Mouse (Mus musculus): Measurements from ENCODE around the gene Slc24a3. TPM values are rescaled to one million over a fixed set of nuclear protein-coding genes. Genes with fewer than 3 reads are reported as not detected.

Gene Slc24a3
- polyA plus RNA-seq, 1 experiment from 2014 or later = 2.1 TPM

- no peak overlapping the region for H3K4me2 ChIP-seq
- H3K4me1 ChIP-seq (replicated peaks; ENCODE audit: control insufficient read depth, insufficient read depth, low read length) = no peaks in the 10 kb centered on the region; the same call in 1 of the 2 replicates
- 66% methylated on average over 10 of the region's 10 CpGs for WGBS
- H3K27ac ChIP-seq (ENCODE audit: low read depth, low read length) = no peak overlapping the region
- no peaks in the 10 kb centered on the region for H3K36me3 ChIP-seq (ENCODE audit: control insufficient read depth, insufficient read depth, low read length)
- no peak overlapping the region for H3K4me3 ChIP-seq (ENCODE audit: low read depth, low read length)
- H3K27me3 ChIP-seq (replicated peaks; ENCODE audit: control insufficient read depth, insufficient read depth, low read length) = no peaks in the 10 kb centered on the region
- DNase-seq (ENCODE audit: low spot score) (no peak), ATAC-seq (replicated peaks; ENCODE audit: low FRiP score) (no peak)
- no peaks in the 10 kb centered on the region for H3K9me3 ChIP-seq (ENCODE audit: control insufficient read depth, low read length)
- H3K9ac ChIP-seq (ENCODE audit: low read depth, low read length) = no peak overlapping the region
Measured at GRCm38 (mm10) chr2:145397456-145398206, 230.1 kb downstream of the Slc24a3 start.

DNA sequence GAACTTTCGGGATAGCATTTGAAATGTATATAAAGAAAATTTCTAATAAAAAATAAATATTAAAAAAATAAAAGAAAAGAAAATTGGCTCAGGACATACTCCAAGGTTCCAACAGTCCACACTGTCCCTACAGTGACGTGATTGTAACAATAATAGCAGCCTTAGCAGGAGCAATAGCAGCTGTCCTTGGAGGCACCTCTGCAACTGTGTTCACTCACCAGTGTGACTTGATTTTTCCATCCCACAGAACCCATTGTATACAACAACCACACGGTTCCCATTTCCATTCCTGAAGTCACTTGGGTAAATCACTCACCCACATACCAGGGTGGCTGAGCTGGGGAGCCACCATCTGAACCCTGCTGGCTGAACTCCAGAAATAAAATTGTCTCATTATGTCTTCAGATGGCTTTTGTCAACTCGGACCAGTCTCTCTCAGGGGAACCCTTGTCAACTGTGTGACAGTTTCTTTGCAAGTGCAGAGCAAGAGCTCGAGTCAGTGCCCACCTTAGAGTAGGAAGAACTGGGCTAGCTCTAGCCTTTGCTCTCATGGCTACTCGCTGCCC is 233.8 kb downstream of the Slc24a3 start:
- WGBS = 73% methylated on average over 6 of the region's 6 CpGs
- no peak for ATAC-seq (replicated peaks; ENCODE audit: low FRiP score)

GRCm38 (mm10) chr2:145401996-145402395 is 234.4 kb downstream of the Slc24a3 start:
- ATAC-seq (replicated peaks; ENCODE audit: low FRiP score) = no peak
- Histone ChIP-seq H3K9me3 (ENCODE audit: control insufficient read depth, low read length) (no peaks in the 10 kb centered on the region), H3K9ac (ENCODE audit: low read depth, low read length) (no peak overlapping the region), H3K27me3 (replicated peaks; ENCODE audit: control insufficient read depth, insufficient read depth, low read length) (no peaks in the 10 kb centered on the region), H3K4me1 (replicated peaks; ENCODE audit: control insufficient read depth, insufficient read depth, low read length) (no peaks in the 10 kb centered on the region; the same call in 1 of the 2 replicates), H3K4me2 (no peak overlapping the region), H3K4me3 (ENCODE audit: low read depth, low read length) (no peak overlapping the region), H3K27ac (ENCODE audit: low read depth, low read length) (no peak overlapping the region), H3K36me3 (ENCODE audit: control insufficient read depth, insufficient read depth, low read length) (no peaks in the 10 kb centered on the region)
- WGBS = 77% methylated on average over 2 of the region's 2 CpGs
- no peak for DNase-seq (ENCODE audit: low spot score)

More for the DNA sequence above, 233.8 kb downstream of the Slc24a3 start:
- Histone ChIP-seq H3K4me2 (no peak overlapping the region), H3K9me3 (ENCODE audit: control insufficient read depth, low read length) (no peaks in the 10 kb centered on the region), H3K27ac (ENCODE audit: low read depth, low read length) (no peak overlapping the region), H3K27me3 (replicated peaks; ENCODE audit: control insufficient read depth, insufficient read depth, low read length) (no peaks in the 10 kb centered on the region), H3K36me3 (ENCODE audit: control insufficient read depth, insufficient read depth, low read length) (no peaks in the 10 kb centered on the region), H3K4me3 (ENCODE audit: low read depth, low read length) (no peak overlapping the region), H3K4me1 (replicated peaks; ENCODE audit: control insufficient read depth, insufficient read depth, low read length) (no peaks in the 10 kb centered on the region; the same call in 1 of the 2 replicates), H3K9ac (ENCODE audit: low read depth, low read length) (no peak overlapping the region)
- DNase-seq (ENCODE audit: low spot score) = no peak

DNA sequence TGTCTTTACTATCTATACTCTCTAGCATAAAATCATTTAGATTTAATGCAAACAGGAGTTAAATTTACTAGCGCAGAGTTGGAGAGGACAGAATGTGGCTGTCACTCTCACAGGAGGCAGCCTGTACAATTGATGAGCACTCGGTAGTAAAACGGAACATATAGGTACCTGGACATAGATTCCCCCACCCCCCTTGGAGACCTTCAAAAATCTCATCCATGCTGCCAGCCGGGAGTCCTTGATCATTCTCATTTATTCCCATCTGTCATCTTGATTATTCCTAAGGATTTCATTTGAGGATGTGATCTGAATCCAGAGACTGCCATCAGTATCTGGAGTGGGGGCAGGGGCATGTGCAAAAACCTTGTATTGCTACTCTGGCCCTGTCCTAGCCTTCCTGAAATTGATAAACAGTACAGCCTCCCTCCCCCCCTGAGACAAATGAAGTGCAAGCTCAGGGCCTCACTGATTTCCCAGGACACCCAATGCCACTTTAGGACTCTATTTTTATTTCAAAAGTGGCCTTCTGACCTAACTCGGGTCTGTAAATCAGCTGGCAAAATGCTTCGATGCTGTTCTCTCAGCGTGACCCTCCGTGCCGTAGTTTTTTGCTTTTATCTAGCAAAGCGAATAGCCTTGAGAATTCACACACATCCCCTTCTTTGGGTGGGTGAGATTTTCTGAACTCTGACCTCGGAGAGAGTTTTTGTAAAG is 237.4 kb downstream of the Slc24a3 start:
- Histone ChIP-seq H3K4me1 (replicated peaks; ENCODE audit: control insufficient read depth, insufficient read depth, low read length) (no peaks in the 10 kb centered on the region), H3K4me3 (ENCODE audit: low read depth, low read length) (no peak overlapping the region), H3K27ac (ENCODE audit: low read depth, low read length) (no peak overlapping the region), H3K9ac (ENCODE audit: low read depth, low read length) (no peak overlapping the region), H3K27me3 (replicated peaks; ENCODE audit: control insufficient read depth, insufficient read depth, low read length) (no peaks in the 10 kb centered on the region), H3K36me3 (ENCODE audit: control insufficient read depth, insufficient read depth, low read length) (no peaks in the 10 kb centered on the region), H3K9me3 (ENCODE audit: control insufficient read depth, low read length) (no peaks in the 10 kb centered on the region), H3K4me2 (no peak overlapping the region)
- no peak for DNase-seq (ENCODE audit: low spot score)
- WGBS = 66% methylated on average over 11 of the region's 11 CpGs
- ATAC-seq (replicated peaks; ENCODE audit: low FRiP score) = no peak

GRCm38 (mm10) chr2:145405746-145406145 is 238.2 kb downstream of the Slc24a3 start:
- DNase-seq (ENCODE audit: low spot score) (no peak), ATAC-seq (replicated peaks; ENCODE audit: low FRiP score) (no peak)
- Histone ChIP-seq H3K27ac (ENCODE audit: low read depth, low read length) (no peak overlapping the region), H3K9ac (ENCODE audit: low read depth, low read length) (no peak overlapping the region), H3K9me3 (ENCODE audit: control insufficient read depth, low read length) (no peaks in the 10 kb centered on the region), H3K4me2 (no peak overlapping the region), H3K36me3 (ENCODE audit: control insufficient read depth, insufficient read depth, low read length) (no peaks in the 10 kb centered on the region), H3K27me3 (replicated peaks; ENCODE audit: control insufficient read depth, insufficient read depth, low read length) (no peaks in the 10 kb centered on the region), H3K4me3 (ENCODE audit: low read depth, low read length) (no peak overlapping the region), H3K4me1 (replicated peaks; ENCODE audit: control insufficient read depth, insufficient read depth, low read length) (no peaks in the 10 kb centered on the region)
- WGBS = 49% methylated on average over 4 of the region's 4 CpGs

DNA sequence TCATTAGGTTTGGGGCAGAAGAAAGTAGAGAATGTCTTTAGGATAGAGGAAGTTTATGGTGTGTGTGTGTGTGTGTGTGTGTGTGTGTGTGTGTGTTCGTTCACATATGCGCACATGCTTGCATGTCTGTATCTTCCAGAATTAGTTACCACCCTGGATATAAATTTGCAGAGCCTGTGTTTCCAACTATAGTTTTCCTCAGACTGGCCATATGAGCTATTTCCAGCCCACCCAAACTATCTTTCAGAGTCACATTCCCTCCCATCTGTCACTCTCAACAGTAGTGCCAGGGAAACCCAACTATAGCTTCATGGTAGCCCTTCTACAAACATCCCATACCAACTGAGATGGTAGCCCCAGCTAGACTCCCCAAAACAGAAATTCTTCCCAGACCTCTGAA is 250.2 kb downstream of the Slc24a3 start:
- no peaks in the 10 kb centered on the region for H3K27me3 ChIP-seq (replicated peaks; ENCODE audit: control insufficient read depth, insufficient read depth, low read length)
- DNase-seq (ENCODE audit: low spot score) (no peak), ATAC-seq (replicated peaks; ENCODE audit: low FRiP score) (no peak)
- no peaks in the 10 kb centered on the region for H3K9me3 ChIP-seq (ENCODE audit: control insufficient read depth, low read length)
- WGBS = 96% methylated on average over 2 of the region's 2 CpGs
- no peak overlapping the region for H3K9ac ChIP-seq (ENCODE audit: low read depth, low read length)
- no peak overlapping the region for H3K27ac ChIP-seq (ENCODE audit: low read depth, low read length)
- no peak overlapping the region for H3K4me2 ChIP-seq
- H3K36me3 ChIP-seq (ENCODE audit: control insufficient read depth, insufficient read depth, low read length) = no peaks in the 10 kb centered on the region
- H3K4me3 ChIP-seq (ENCODE audit: low read depth, low read length) = no peak overlapping the region
- no peaks in the 10 kb centered on the region for H3K4me1 ChIP-seq (replicated peaks; ENCODE audit: control insufficient read depth, insufficient read depth, low read length)

- Histone ChIP-seq H3K9ac (ENCODE audit: low read depth, low read length) (no peak overlapping the region), H3K36me3 (ENCODE audit: control insufficient read depth, insufficient read depth, low read length) (no peaks in the 10 kb centered on the region), H3K4me2 (no peak overlapping the region), H3K4me1 (replicated peaks; ENCODE audit: control insufficient read depth, insufficient read depth, low read length) (no peaks in the 10 kb centered on the region), H3K9me3 (ENCODE audit: control insufficient read depth, low read length) (no peaks in the 10 kb centered on the region), H3K4me3 (ENCODE audit: low read depth, low read length) (no peak overlapping the region), H3K27ac (ENCODE audit: low read depth, low read length) (no peak overlapping the region), H3K27me3 (replicated peaks; ENCODE audit: control insufficient read depth, insufficient read depth, low read length) (no peaks in the 10 kb centered on the region)
- DNase-seq (ENCODE audit: low spot score) (no peak), ATAC-seq (replicated peaks; ENCODE audit: low FRiP score) (no peak)
- WGBS = 63% methylated on average over 2 of the region's 2 CpGs
Measured at GRCm38 (mm10) chr2:145419078-145419477, 251.5 kb downstream of the Slc24a3 start.

- no peak overlapping the region for H3K9ac ChIP-seq (ENCODE audit: low read depth, low read length)
- H3K27me3 ChIP-seq (replicated peaks; ENCODE audit: control insufficient read depth, insufficient read depth, low read length) = no peaks in the 10 kb centered on the region
- no peak for ATAC-seq (replicated peaks; ENCODE audit: low FRiP score)
- no peak overlapping the region for H3K4me2 ChIP-seq
- WGBS = 75% methylated on average over 5 of the region's 5 CpGs
- no peaks in the 10 kb centered on the region for H3K9me3 ChIP-seq (ENCODE audit: control insufficient read depth, low read length)
- H3K27ac ChIP-seq (ENCODE audit: low read depth, low read length) = no peak overlapping the region
- no peak overlapping the region for H3K4me3 ChIP-seq (ENCODE audit: low read depth, low read length)
- no peaks in the 10 kb centered on the region for H3K4me1 ChIP-seq (replicated peaks; ENCODE audit: control insufficient read depth, insufficient read depth, low read length)
- DNase-seq (ENCODE audit: low spot score) = no peak
- no peaks in the 10 kb centered on the region for H3K36me3 ChIP-seq (ENCODE audit: control insufficient read depth, insufficient read depth, low read length)
Measured at GRCm38 (mm10) chr2:145420967-145421888, 253.7 kb downstream of the Slc24a3 start.

Measured in liver, embryonic 11.5 days (tissue).